Mouse (Mus musculus) T-helper 17 cell (primary cell): ENCODE results near the gene Rab11fip2.

ENCODE experiments used
- in situ Hi-C, 2 experiments: fragments of 300-600 bp; cut with MboI, MseI; formaldehyde crosslinking; loops; 1 replicate in 1 of 2; 2 replicates in 1 of 2; pipeline ENCODE4 v1.15.1; 2025; ENCODE audit warnings: high pct_unique_total_duplicates in 2 of 2

Rab11fip2 gene

GRCm38 (mm10) chr19:59943322-59943871 is at the start of gene Rab11fip2:
Rab11fip2 (minus strand) TSS chr19:59943654.
- in situ Hi-C loops = no loop called here

GRCm38 (mm10) chr19:59981588-59981987 is 38.1 kb upstream of the Rab11fip2 start:
- in situ Hi-C loops = loop anchor here in 1 of 2 experiments (10.0 kb wide), 1 partner anchor 977 kb away; no protein-coding TSS in a partner anchor

- in situ Hi-C loops = loop anchor here in 1 of 2 experiments (5.0 kb wide), 1 partner anchor 63 kb away; no protein-coding TSS in a partner anchor
Observed at GRCm38 (mm10) chr19:59954936-59955335, 11.5 kb upstream of the Rab11fip2 start.

- in situ Hi-C loops = no loop called here
Observed at GRCm38 (mm10) chr19:59949731-59950130, 6.3 kb upstream of the Rab11fip2 start.

- in situ Hi-C loops = no loop called here
Observed at GRCm38 (mm10) chr19:59942716-59943321, 635 bp downstream of the Rab11fip2 start.

- in situ Hi-C loops = loop anchor here in 1 of 2 experiments (10.0 kb wide), 2 partner anchors 955 to 1025 kb away; no protein-coding TSS in a partner anchor
Observed at GRCm38 (mm10) chr19:59939711-59940110, 3.7 kb downstream of the Rab11fip2 start.

GRCm38 (mm10) chr19:59932085-59932484 is 11.4 kb downstream of the Rab11fip2 start:
- in situ Hi-C loops = loop anchor here in 1 of 2 experiments (10.0 kb wide), 2 partner anchors 963 to 1033 kb away; no protein-coding TSS in a partner anchor

- in situ Hi-C loops = no loop called here
Observed at GRCm38 (mm10) chr19:59928672-59929071, 14.8 kb downstream of the Rab11fip2 start.

- in situ Hi-C loops = no loop called here
Observed at GRCm38 (mm10) chr19:59926125-59926524, 17.3 kb downstream of the Rab11fip2 start.

- in situ Hi-C loops = no loop called here
Observed at GRCm38 (mm10) chr19:59920846-59921245, 22.6 kb downstream of the Rab11fip2 start.

GRCm38 (mm10) chr19:59917901-59918613 is 25.4 kb downstream of the Rab11fip2 start:
- in situ Hi-C loops = no loop called here

- in situ Hi-C loops = no loop called here
Observed at GRCm38 (mm10) chr19:59911554-59911953, 31.9 kb downstream of the Rab11fip2 start.

GRCm38 (mm10) chr19:59905296-59906081 is 38.0 kb downstream of the Rab11fip2 start:
- in situ Hi-C loops = no loop called here

- in situ Hi-C loops = no loop called here
Observed at GRCm38 (mm10) chr19:59899965-59900364, 43.5 kb downstream of the Rab11fip2 start.

- in situ Hi-C loops = no loop called here
Observed at GRCm38 (mm10) chr19:59898301-59898700, 45.2 kb downstream of the Rab11fip2 start.

- in situ Hi-C loops = no loop called here
Observed at GRCm38 (mm10) chr19:59889383-59889782, 54.1 kb downstream of the Rab11fip2 start.

- in situ Hi-C loops = no loop called here
Observed at GRCm38 (mm10) chr19:59888846-59889245, 54.6 kb downstream of the Rab11fip2 start.

GRCm38 (mm10) chr19:59887866-59888265 is 55.6 kb downstream of the Rab11fip2 start:
- in situ Hi-C loops = no loop called here

GRCm38 (mm10) chr19:59885301-59885700 is 58.2 kb downstream of the Rab11fip2 start:
- in situ Hi-C loops = no loop called here

GRCm38 (mm10) chr19:59877238-59877637 is 66.2 kb downstream of the Rab11fip2 start:
- in situ Hi-C loops = no loop called here

- in situ Hi-C loops = no loop called here
Observed at GRCm38 (mm10) chr19:59866666-59867065, 76.8 kb downstream of the Rab11fip2 start.

GRCm38 (mm10) chr19:59862423-59862822 is 81.0 kb downstream of the Rab11fip2 start:
- in situ Hi-C loops = no loop called here
